Mouse (Mus musculus): ENCODE data around the gene Eps15l1.

Eps15l1 gene

DNA sequence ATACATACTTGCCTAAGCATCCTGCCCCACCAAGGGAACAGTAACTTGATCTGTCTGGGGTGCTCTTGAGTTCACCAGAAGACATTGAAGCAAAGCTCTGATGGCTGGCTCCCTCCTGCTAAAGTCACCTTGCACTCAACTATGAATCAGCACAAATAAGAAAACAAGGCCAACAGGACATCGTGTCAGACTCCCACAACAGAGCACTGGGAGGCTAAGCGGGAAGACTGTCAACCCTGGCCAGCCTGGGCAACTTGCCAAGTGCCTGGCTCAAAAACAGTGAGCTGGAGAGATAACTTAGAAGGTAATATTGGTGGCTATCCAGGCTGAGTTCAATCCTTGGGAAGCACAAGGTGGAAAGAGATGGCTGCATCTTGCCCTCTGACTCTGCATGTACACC lies 13.7 kb upstream of the Eps15l1 start:
- POLR2A ChIA-PET: interaction anchor here in 1 of 4 experiments (0.8 to 2.7 kb wide), 6 partner anchors 10 to 40 kb away, joined by 3 to 20 read pairs (median 8); partner anchors contain the start of genes 1700030K09Rik and Calr3

DNA sequence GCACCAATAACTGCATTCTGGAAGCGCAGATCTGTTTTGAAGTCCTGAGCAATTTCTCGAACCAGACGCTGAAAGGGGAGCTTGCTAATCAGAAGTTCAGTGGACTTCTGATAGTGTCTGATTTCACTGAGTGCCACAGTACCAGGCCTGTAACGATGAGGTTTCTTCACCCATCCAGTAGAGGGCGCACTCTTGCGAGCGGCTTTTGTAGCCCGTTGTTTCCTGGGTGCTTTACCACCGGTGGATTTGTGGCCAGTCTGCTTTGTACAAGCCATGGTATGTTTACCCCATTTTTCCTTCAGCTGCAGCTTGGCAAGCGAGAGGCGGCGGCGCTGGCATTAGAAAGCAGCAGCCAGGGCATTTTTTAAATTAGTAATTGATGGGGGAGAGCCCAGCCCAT lies 8.4 kb upstream of the Eps15l1 start:
- ChIA-PET CTCF (interaction anchor here in 3 of 4 experiments (0.5 to 1.3 kb wide), 7 partner anchors 11 to 297 kb away, joined by 3 to 5 read pairs (median 3); no protein-coding TSS in a partner anchor), POLR2A (interaction anchor here in 3 of 4 experiments (0.6 to 2.0 kb wide), 11 partner anchors 14 to 293 kb away, joined by 3 to 7 read pairs (median 3); partner anchors contain the start of genes 1700030K09Rik (in 1 of the 3), Calr3 (in 1 of the 3) and Klf2 (in 1 of the 3))

More for the DNA sequence above, 13.7 kb upstream of the Eps15l1 start:
- CTCF ChIA-PET: interaction anchor here in 2 of 4 experiments (0.6 to 0.9 kb wide), 3 partner anchors 12 to 921 kb away, joined by 3 read pairs; no protein-coding TSS in a partner anchor

DNA sequence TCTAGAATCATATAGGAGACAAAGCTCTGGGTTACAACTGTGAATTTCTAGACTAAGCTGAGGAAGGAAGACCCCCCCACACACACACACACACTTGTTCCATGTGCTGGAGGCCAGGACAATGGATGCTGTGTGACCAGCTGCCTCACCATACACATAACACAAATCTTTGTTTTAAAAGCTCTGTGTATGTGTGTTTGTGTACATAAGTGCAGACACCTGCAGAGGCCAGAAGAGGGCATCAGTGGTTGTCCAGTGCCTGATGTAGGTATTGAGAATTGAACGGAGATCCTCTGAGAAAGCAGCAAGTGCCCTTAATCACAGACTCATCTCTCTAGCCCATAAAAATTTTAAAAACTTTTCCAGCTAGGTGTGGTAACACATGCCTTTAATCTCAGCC lies 1.7 kb upstream of the Eps15l1 start:
- CTCF ChIA-PET: interaction anchor here (0.5 to 2.2 kb wide), 33 partner anchors 8 to 500 kb away, joined by 3 to 14 read pairs (median 4); partner anchors contain the start of genes 1700030K09Rik (in 2 of the 4), Calr3 (in 2 of the 4), Ap1m1 (in 1 of the 4) and Fam32a (in 1 of the 4)

DNA sequence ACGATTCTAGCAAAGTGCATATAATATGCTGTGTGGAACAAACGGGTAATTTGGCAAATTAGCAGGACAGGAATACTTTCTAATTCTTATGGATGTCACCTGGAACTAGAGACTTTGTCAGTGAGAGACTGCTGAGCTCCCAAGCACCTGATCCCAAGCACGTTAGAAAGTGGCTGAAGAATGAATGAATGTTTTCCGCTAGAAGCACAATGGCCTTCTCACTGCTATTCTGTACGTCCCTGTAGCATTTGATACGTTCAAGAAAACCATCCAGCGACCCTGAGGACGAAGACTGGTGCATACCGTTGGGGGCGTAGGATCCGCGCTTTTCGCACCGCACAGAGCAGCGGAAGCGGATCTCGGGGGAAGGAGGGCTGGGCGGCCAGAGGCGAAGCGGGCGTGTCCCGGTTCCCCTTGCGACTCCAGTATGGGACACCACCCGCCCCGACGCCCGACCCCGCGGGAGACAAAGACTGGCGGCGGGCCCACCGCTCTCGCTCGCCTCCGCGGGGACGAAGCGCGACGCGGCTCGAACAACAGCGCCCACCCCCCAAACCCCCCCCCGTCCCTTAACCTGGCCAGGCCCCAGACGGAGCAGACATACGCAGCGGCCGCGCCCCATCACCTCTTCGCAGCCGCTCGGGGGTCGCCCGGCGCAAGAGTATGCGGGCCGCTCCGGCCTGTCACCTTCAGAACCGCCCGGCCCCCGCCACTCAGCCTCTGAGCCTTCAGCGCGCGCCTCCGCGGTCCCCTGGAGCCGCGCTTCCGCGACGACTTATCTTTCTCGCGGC lies 494 bp downstream of the Eps15l1 start:
- ChIA-PET POLR2A (interaction anchor here in 3 of 4 experiments (0.7 to 3.4 kb wide), 11 partner anchors 10 to 469 kb away, joined by 3 to 12 read pairs (median 4); partner anchors contain the start of genes 1700030K09Rik (in 1 of the 3), Calr3 (in 1 of the 3), Med26 (in 1 of the 3) and Smim7 (in 1 of the 3)), CTCF (no interaction called here)

More for the DNA sequence above, 1.7 kb upstream of the Eps15l1 start:
- POLR2A ChIA-PET: interaction anchor here in 3 of 4 experiments (0.6 to 2.4 kb wide), 46 partner anchors 10 to 253 kb away, joined by 3 to 14 read pairs (median 4); partner anchors contain the start of genes 1700030K09Rik (in 1 of the 3), Calr3 (in 1 of the 3), Fam32a (in 1 of the 3) and Klf2 (in 1 of the 3)

DNA sequence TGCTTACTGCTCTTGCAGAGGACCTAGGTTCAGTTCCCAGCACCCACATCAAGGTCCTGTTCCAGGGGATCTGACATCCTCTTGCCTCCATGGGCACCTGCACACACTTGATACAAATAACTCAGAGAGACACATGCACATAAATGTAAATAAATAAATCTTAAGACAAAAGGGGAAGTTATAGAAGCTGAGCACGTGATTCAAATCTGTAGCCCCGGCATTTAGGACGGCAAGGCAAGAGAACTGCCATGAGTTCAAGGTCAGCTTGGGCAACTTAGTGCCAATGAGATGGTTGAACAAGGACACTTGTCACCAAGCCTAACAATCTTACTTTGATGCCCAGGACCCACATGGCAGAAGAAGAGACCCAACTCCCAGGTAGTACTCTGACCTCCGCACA lies 3.2 kb downstream of the Eps15l1 start:
- POLR2A ChIA-PET: interaction anchor here in 2 of 4 experiments (1.1 to 3.4 kb wide), 5 partner anchors 8 to 138 kb away, joined by 3 to 12 read pairs (median 4); no protein-coding TSS in a partner anchor
- CTCF ChIA-PET: no interaction called here

DNA sequence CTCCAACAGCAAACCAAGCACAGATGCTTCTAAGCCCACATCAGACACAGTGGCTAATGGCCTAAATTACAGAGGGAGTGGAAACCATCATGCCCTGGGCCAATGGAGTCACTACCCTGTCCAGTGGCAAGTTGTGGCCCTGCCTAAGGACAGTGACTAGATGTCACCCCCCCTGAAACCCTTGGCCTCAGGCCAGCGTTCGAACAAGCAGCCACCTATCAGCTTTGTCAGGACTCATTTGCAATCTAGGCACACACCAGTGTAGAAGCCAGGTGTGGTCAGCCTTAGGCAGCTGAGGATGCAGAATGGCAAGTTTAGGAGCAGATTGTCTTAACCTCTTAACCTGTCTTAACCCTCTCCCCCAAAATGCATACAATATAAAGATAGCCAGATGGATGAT lies 6.0 kb downstream of the Eps15l1 start:
- ChIA-PET CTCF (interaction anchor here in 2 of 4 experiments (0.5 to 1.5 kb wide), 2 partner anchors 8 to 15 kb away, joined by 3 read pairs; no protein-coding TSS in a partner anchor), POLR2A (interaction anchor here in 3 of 4 experiments (0.6 to 2.8 kb wide), 9 partner anchors 10 to 146 kb away, joined by 3 to 16 read pairs (median 5); partner anchors contain the start of gene Klf2 (in 1 of the 3))

DNA sequence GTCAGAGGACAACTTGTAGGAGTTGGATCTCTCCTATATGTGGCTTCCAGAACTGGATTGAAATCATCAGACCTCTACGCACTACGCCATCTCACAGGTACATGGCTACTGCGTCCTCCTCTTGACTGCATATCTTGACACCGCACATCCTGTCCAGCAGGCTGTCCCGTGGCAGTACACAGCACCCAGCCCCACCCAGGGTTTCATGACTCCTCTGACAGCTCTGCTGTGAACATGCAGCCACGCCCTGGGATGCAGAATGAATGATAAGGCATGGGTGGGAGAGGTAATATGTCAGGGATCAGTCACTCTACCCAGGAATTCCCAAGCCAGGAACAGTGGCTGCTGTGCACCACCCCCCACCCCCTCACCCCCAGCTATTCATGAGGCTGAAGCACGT lies 7.4 kb downstream of the Eps15l1 start:
- ChIA-PET CTCF (interaction anchor here in 2 of 4 experiments (0.6 to 1.9 kb wide), 4 partner anchors 9 to 229 kb away, joined by 3 to 6 read pairs (median 4); no protein-coding TSS in a partner anchor), POLR2A (interaction anchor here in 3 of 4 experiments (0.6 to 3.1 kb wide), 11 partner anchors 9 to 142 kb away, joined by 3 to 10 read pairs (median 4); partner anchors contain the start of gene Klf2 (in 1 of the 3))

DNA sequence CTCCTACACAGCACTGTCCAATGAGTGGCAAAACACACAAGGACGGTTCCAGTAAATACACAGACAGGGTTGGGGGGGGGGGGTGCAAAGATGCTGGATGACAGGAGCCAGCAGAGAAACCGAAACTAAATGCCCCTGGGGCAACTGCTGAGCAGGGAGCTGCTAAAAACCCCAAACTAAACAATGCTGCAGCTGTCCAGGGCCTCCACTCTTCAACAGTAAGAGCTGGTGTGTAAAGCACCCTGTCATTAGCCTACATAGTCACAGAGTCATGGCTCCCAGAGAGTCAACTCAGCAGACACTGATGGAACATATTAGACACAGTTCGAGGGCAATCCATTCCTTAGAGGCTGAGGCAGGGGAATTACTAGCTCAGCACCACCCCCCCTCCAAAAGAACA lies 11.8 kb downstream of the Eps15l1 start:
- ChIA-PET POLR2A (interaction anchor here (0.6 to 3.1 kb wide), 21 partner anchors 9 to 265 kb away, joined by 3 to 12 read pairs (median 4); partner anchors contain the start of genes Ap1m1 (in 1 of the 4) and Eps15l1 (in 1 of the 4)), CTCF (interaction anchor here in 2 of 4 experiments (0.7 to 1.0 kb wide), 2 partner anchors 15 to 162 kb away, joined by 3 read pairs; partner anchors contain the start of gene Smim7 (in 1 of the 2))

DNA sequence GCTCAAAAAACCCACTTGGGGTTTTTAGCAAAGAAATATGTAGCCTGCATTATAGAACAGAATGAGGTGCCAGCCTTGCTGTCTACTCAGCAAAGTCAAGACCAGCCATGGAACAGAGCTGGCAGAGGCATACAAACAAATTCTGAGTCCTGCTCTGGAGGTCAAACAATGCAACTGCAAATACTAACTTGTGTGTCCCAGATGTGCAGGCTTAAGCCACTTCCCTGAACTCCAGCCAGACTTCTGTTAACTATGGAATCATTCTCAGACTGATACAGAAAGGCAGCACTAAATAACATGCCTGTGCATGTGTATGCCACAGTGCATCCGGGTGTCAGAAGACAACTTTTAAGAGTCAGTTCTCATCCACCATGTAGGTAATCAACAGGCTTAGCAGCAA lies 13.4 kb downstream of the Eps15l1 start:
- CTCF ChIA-PET: no interaction called here
- POLR2A ChIA-PET: interaction anchor here in 2 of 4 experiments (0.7 to 2.5 kb wide), 8 partner anchors 9 to 230 kb away, joined by 3 to 6 read pairs (median 4); partner anchors contain the start of genes Eps15l1 (in 1 of the 2) and Klf2 (in 1 of the 2)

DNA sequence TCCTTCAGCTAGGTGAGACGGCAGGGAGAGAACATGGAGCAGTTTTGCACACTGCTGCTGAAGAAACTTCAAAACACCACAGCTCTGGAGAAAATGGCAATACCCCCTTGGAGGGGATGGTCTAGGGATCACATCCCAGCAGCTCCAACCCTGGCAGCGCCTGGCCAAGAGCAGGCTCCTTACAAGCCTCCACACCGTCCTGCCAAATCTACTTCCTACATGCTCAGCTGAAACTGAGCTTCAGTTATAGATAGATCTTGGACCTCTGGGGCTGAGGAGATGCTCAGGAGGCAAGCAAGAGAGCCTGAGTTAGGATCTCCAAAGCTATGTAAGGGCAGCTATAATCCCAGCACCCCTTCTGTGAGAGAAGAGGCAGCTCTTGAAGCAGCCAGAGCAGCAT lies 18.3 kb downstream of the Eps15l1 start:
- POLR2A ChIA-PET: interaction anchor here in 3 of 4 experiments (0.7 to 3.7 kb wide), 15 partner anchors 11 to 1207 kb away, joined by 3 to 16 read pairs (median 4); partner anchors contain the start of gene Klf2 (in 1 of the 3)
- CTCF ChIA-PET: interaction anchor here in 2 of 4 experiments (1.2 to 2.3 kb wide), 3 partner anchors 9 to 19 kb away, joined by 3 to 10 read pairs (median 5); no protein-coding TSS in a partner anchor

DNA sequence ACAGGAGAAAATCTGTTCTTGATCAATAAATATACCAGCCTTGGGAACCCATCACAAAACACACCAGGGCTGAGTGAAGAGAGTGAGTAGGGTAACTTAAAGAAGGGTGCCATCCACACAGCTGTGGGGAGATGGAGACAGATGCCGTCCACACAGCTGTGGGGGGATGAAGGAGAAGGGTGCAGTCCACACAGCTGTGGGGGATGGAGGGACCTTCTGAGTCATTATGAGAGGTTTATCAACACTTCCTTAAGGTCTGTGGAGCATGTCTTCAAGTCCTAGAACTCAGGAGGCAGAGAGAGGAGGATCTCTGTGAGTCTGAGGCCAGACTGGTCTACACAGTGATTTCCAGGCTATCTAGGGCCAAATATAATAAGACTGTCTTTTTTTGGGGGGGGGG lies 19.9 kb downstream of the Eps15l1 start:
- CTCF ChIA-PET: interaction anchor here in 2 of 4 experiments (0.5 to 1.0 kb wide), 2 partner anchors 21 to 162 kb away, joined by 3 read pairs; partner anchors contain the start of gene Ap1m1 (in 1 of the 2)
- POLR2A ChIA-PET: interaction anchor here in 2 of 4 experiments (0.8 to 4.3 kb wide), 23 partner anchors 8 to 147 kb away, joined by 3 to 33 read pairs (median 4); partner anchors contain the start of genes Klf2 (in 2 of the 2), 1700030K09Rik (in 1 of the 2), Calr3 (in 1 of the 2) and Med26 (in 1 of the 2)

DNA sequence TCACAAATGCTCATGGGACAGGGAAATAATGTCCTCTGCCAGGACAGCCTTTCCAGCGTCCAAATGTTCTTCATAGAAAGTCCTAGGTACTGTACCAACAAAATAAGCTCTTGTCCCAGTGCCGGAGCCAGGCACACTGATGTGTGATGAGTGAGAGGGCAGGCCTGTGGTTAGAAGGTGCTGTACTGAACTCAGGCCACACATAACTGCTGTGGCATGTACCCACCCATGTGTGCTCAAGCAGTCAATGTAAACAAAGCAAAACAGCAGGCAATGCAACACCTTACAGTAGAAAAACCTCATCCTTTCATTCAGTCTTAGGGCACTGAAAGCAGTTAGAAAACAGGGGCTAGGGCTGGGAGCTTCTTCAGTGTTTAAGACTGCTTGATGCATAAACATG lies 35.5 kb downstream of the Eps15l1 start:
- CTCF ChIA-PET: interaction anchor here in 2 of 4 experiments (0.5 to 1.2 kb wide), 2 partner anchors 37 to 279 kb away, joined by 3 to 8 read pairs; no protein-coding TSS in a partner anchor
- POLR2A ChIA-PET: interaction anchor here in 3 of 4 experiments (0.7 to 3.1 kb wide), 8 partner anchors 10 to 70 kb away, joined by 3 to 11 read pairs (median 4); partner anchors contain the start of gene Klf2 (in 1 of the 3)

DNA sequence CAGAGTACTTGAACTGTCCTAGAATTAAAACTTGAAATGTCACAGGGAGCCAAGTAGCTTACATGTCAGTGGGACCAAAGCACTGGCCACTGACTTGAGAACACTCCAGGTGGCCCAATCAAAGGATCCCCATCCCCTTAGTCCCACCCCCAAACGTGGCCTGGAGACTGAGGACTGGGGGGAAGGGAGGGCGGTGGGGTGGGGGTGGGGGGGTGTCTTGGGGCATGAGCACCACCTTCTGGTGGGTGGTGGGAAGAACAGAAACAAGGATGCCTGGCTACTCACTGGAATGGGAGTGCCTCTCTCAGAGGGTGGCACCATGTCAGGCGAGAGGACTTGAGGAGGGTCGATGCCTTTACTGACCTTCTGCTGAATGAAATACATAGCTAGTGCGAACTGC lies 38.9 kb downstream of the Eps15l1 start:
- POLR2A ChIA-PET: interaction anchor here in 3 of 4 experiments (0.6 to 2.2 kb wide), 15 partner anchors 8 to 194 kb away, joined by 3 to 9 read pairs (median 3); no protein-coding TSS in a partner anchor
- CTCF ChIA-PET: interaction anchor here in 3 of 4 experiments (0.6 to 1.7 kb wide), 7 partner anchors 9 to 164 kb away, joined by 3 to 6 read pairs (median 4); no protein-coding TSS in a partner anchor

DNA sequence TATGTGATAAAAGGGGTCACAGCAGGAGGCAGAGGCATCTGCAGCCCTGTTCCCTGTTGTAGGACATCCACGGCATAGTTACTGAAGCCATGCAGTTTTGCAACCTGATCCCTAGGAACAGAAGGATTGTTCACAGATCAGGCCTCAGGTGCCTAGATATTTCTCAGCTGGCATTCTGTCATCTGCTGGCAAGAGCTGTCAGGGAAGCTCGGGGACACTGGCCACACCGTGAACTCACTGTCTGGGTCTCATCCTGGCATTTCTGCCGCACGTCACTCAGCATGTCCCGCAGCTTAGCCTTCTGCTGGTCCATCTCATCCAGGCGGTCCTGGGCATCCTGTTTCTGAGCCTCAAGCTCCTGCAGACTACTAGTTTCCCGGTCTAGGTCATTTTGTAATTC lies 40.6 kb downstream of the Eps15l1 start:
- CTCF ChIA-PET: interaction anchor here in 3 of 4 experiments (0.5 to 1.5 kb wide), 3 partner anchors 8 to 123 kb away, joined by 3 to 4 read pairs (median 3); no protein-coding TSS in a partner anchor
- POLR2A ChIA-PET: interaction anchor here in 3 of 4 experiments (0.7 to 2.6 kb wide), 5 partner anchors 13 to 70 kb away, joined by 3 to 9 read pairs (median 6); no protein-coding TSS in a partner anchor

DNA sequence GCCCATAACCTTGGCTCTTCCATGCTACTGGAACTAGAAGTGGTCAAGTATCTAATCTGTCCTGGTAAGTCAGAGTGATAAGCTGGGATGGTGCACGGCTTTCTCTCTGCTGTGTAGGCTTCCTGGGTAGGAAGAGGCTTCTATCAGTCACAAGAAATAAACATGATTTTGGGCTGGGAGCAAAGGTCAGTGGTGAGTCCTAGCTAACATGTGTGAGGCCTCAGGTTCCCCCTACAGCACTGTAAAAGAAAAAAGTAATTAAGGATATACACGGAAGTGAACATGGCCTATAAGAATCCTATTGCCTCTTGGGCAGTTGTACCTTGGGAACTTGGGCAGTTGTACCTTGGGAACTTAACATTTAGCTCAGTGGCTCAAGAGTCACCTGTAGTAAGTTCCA lies 44.4 kb downstream of the Eps15l1 start:
- POLR2A ChIA-PET: interaction anchor here in 3 of 4 experiments (0.6 to 2.9 kb wide), 15 partner anchors 11 to 102 kb away, joined by 3 to 10 read pairs (median 4); partner anchors contain the start of gene Klf2 (in 2 of the 3)

DNA sequence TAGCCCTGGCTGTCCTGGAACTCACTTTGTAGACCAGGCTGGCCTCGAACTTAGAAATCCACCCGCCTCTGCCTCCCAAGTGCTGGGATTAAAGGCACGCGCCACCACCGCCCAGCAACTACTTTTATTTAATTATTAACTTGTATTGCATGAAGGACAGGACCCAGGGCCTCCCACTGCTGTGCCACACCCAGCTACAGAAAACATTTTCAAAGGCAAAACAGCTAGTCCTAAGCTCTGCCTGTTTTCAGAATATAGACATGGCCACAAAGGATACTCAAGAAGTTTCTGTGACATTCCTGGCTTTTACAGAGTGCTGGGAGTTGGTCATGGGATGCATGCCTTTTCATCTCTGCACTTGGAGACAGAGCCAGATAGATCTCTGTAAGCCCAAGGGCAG lies 45.0 kb downstream of the Eps15l1 start:
- ChIA-PET CTCF (interaction anchor here in 1 of 4 experiments (0.6 to 1.0 kb wide), 2 partner anchors 104 to 119 kb away, joined by 3 read pairs; no protein-coding TSS in a partner anchor), POLR2A (interaction anchor here in 3 of 4 experiments (0.5 to 2.9 kb wide), 22 partner anchors 8 to 105 kb away, joined by 3 to 10 read pairs (median 3); partner anchors contain the start of gene Klf2 (in 3 of the 3))

More for the DNA sequence above, 44.4 kb downstream of the Eps15l1 start:
- CTCF ChIA-PET: interaction anchor here in 1 of 4 experiments (0.6 to 1.0 kb wide), 3 partner anchors 105 to 200 kb away, joined by 3 to 4 read pairs (median 3); no protein-coding TSS in a partner anchor

DNA sequence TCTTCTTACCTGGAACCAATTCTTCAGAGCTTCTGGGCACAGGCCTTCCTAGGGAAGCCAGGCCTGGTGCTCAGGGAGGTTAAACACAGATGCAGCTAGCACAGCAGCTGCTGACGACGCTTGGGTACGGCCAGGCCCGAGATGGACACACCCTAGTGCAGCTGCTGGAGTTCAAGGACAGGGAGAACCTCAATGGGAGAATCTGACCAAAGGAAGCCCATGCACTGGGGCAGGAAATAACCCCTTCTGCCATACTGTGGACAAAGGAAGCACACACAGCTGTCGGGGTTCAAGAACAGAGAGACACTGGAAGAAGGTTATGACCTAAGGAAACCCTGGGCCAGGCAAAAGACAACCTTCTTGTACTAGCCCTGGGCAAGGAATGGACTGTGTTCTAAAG lies 46.1 kb downstream of the Eps15l1 start:
- ChIA-PET CTCF (interaction anchor here in 2 of 4 experiments (0.6 to 1.4 kb wide), 5 partner anchors 9 to 103 kb away, joined by 3 to 4 read pairs (median 3); no protein-coding TSS in a partner anchor), POLR2A (interaction anchor here in 3 of 4 experiments (0.6 to 2.9 kb wide), 17 partner anchors 14 to 110 kb away, joined by 3 to 10 read pairs (median 4); partner anchors contain the start of gene Klf2 (in 3 of the 3))
